8 mouse cellular contexts compared by ENCODE assay signal in the genomic region with DNA sequence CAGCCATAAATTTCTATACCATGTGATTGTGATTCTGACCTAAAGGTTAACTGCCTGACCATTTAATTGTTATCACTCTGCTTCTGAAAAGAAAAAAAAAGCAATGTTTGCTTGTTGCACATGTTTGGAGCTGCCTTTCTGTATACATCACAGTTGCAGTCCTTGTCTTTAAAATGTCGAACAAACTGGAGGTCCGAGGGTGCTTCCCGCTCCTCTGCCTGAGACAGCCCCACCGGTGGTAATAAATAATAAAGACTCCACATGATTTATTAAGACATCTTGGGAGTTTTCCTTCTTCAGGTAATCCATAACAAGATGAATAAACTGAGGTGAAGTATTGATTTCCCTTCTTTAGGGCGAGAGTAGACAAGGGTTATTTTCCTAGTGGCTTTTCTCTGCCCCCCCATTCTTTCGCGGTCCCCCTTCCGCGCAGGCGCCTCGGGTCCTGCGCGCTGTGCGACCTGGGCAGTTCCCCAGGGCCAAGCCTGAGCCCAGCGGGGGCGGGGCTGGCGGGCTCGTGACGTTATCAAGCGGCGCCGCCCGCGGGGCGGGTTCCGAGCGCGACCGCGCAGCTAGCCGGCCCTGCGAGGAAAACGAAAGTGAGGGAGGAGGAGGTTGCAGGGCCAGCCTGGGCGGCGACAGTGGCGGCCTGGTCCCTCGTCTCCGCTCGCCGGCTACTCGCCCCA. TPM values are rescaled to one million over a fixed set of nuclear protein-coding genes. Genes with fewer than 3 reads are reported as not detected.
DNase-seq lines count a peak whose midpoint lies in the region; ATAC-seq and TF ChIP-seq lines count a peak whose summit lies in the region.

TSS of gene Cmtr1 (plus strand) at position 520 of the 686 bp plus-strand sequence.

- H3K27ac ChIP-seq in forebrain, embryonic 10.5 days = peak within 1 kb of the TSS; percentile 96
- peak within 1 kb of the TSS; percentile 96 for H3K27ac ChIP-seq in heart, embryonic 15.5 days
- H3K27ac ChIP-seq in liver, embryonic 14.5 days = peak within 1 kb of the TSS; percentile 98
- H3K27ac ChIP-seq in neural tube, embryonic 11.5 days (ENCODE audit: low read depth, low read length) = peak within 1 kb of the TSS; percentile 92
- peak within 1 kb of the TSS; percentile 95 for H3K27ac ChIP-seq in stomach, postnatal 0 days (replicated peaks)

- TF ChIP-seq CTCF in liver, embryonic 14.5 days (IDR thresholded peaks at IDR 0.05; ENCODE audit: low read depth) = no peak
- no peak for TF ChIP-seq CTCF in stomach, postnatal 0 days (IDR thresholded peaks at IDR 0.05; ENCODE audit: low read depth)

- H3K36me3 ChIP-seq in forebrain, embryonic 10.5 days (replicated peaks) = peaks cover 25% of the 10 kb centered on the region
- H3K36me3 ChIP-seq in heart, embryonic 15.5 days = peaks cover 16% of the 10 kb centered on the region; the same call in 1 of the 2 replicates
- H3K36me3 ChIP-seq in liver, embryonic 14.5 days (replicated peaks; ENCODE audit: control insufficient read depth, insufficient read depth, low read depth) = peaks cover 20% of the 10 kb centered on the region
- peaks cover 2% of the 10 kb centered on the region; the same call in 1 of the 2 replicates for H3K36me3 ChIP-seq in neural tube, embryonic 11.5 days (ENCODE audit: control insufficient read depth, insufficient read depth, low read length)
- no peaks in the 10 kb centered on the region for H3K36me3 ChIP-seq in stomach, postnatal 0 days (ENCODE audit: control insufficient read depth, insufficient read depth, low read length)

- H3K4me2 ChIP-seq in heart, embryonic 15.5 days = peak within 1 kb of the TSS; percentile 90
- peak within 1 kb of the TSS; percentile 95 for H3K4me2 ChIP-seq in liver, embryonic 14.5 days (ENCODE audit: low read depth)
- H3K4me2 ChIP-seq in neural tube, embryonic 11.5 days (ENCODE audit: low read depth) = peak within 1 kb of the TSS; percentile 93
- H3K4me2 ChIP-seq in stomach, postnatal 0 days (replicated peaks; ENCODE audit: low read depth) = peak within 1 kb of the TSS; percentile 80

- peak; percentile 89 for ATAC-seq in CD4-positive, CD25-positive, alpha-beta regulatory T cell, adult 4 months
- peak; percentile 98 for ATAC-seq in heart, embryonic 15.5 days (replicated peaks; ENCODE audit: insufficient number of reproducible peaks, insufficient read depth, low FRiP score, low read depth)
- peak; percentile 91 for ATAC-seq in liver, embryonic 14.5 days (ENCODE audit: insufficient read depth)
- ATAC-seq in neural tube, embryonic 11.5 days (ENCODE audit: insufficient read depth, low FRiP score, low TSS enrichment) = peak; percentile 88
- peak; percentile 99 for ATAC-seq in stomach, postnatal 0 days (ENCODE audit: low FRiP score, low TSS enrichment)

- no peaks in the 10 kb centered on the region for H3K27me3 ChIP-seq in forebrain, embryonic 10.5 days (ENCODE audit: poor library complexity, severe bottlenecking)
- H3K27me3 ChIP-seq in heart, embryonic 15.5 days = no peaks in the 10 kb centered on the region
- no peaks in the 10 kb centered on the region for H3K27me3 ChIP-seq in liver, embryonic 14.5 days (ENCODE audit: control insufficient read depth, insufficient read depth, low read length)
- no peaks in the 10 kb centered on the region for H3K27me3 ChIP-seq in neural tube, embryonic 11.5 days (ENCODE audit: control insufficient read depth, insufficient read depth, low read length)
- no peaks in the 10 kb centered on the region for H3K27me3 ChIP-seq in stomach, postnatal 0 days (ENCODE audit: control insufficient read depth, insufficient read depth, low read length)

- WGBS in forebrain, embryonic 10.5 days = 2% methylated on average over 41 of the region's 41 CpGs
- WGBS in heart, embryonic 15.5 days = under 1% methylated on average over 41 of the region's 41 CpGs
- WGBS in liver, embryonic 14.5 days (ENCODE audit: insufficient replicate concordance) = 1% methylated on average over 41 of the region's 41 CpGs
- under 1% methylated on average over 41 of the region's 41 CpGs for WGBS in neural tube, embryonic 11.5 days
- under 1% methylated on average over 41 of the region's 41 CpGs for WGBS in stomach, postnatal 0 days

- H3K4me1 ChIP-seq in forebrain, embryonic 10.5 days = peaks cover 14% of the 10 kb centered on the region
- H3K4me1 ChIP-seq in heart, embryonic 15.5 days (replicated peaks) = peaks cover 6% of the 10 kb centered on the region; the same call in 1 of the 2 replicates
- H3K4me1 ChIP-seq in liver, embryonic 14.5 days (replicated peaks; ENCODE audit: control insufficient read depth in 2 of 2, insufficient read depth in 2 of 2, low read length in 1 of 2) = peaks cover 19 to 27% of the 10 kb centered on the region in 2 experiments
- H3K4me1 ChIP-seq in neural tube, embryonic 11.5 days (ENCODE audit: control insufficient read depth, insufficient read depth, low read length) = peaks cover 6% of the 10 kb centered on the region
- H3K4me1 ChIP-seq in stomach, postnatal 0 days (replicated peaks; ENCODE audit: control insufficient read depth, insufficient read depth) = no peaks in the 10 kb centered on the region

- H3K9ac ChIP-seq in heart, embryonic 15.5 days = peak within 1 kb of the TSS; percentile 98
- H3K9ac ChIP-seq in liver, embryonic 14.5 days (replicated peaks) = peak within 1 kb of the TSS; percentile 99
- H3K9ac ChIP-seq in neural tube, embryonic 11.5 days (ENCODE audit: low read length) = peak within 1 kb of the TSS; percentile 92
- H3K9ac ChIP-seq in stomach, postnatal 0 days (ENCODE audit: low read length) = peak within 1 kb of the TSS; percentile 99

- no peaks in the 10 kb centered on the region for H3K9me3 ChIP-seq in forebrain, embryonic 10.5 days
- H3K9me3 ChIP-seq in heart, embryonic 15.5 days (replicated peaks) = no peaks in the 10 kb centered on the region
- no peaks in the 10 kb centered on the region for H3K9me3 ChIP-seq in liver, embryonic 14.5 days (ENCODE audit: control insufficient read depth, low read length)
- H3K9me3 ChIP-seq in neural tube, embryonic 11.5 days (ENCODE audit: control insufficient read depth, low read length) = no peaks in the 10 kb centered on the region
- H3K9me3 ChIP-seq in stomach, postnatal 0 days (ENCODE audit: control insufficient read depth, low read length) = no peaks in the 10 kb centered on the region

- peak; percentile 93 for DNase-seq in c-Kit-negative CD71-positive TER-119-positive erythroid progenitor cells, embryonic 14.5 days (ENCODE audit: low read depth, low spot score)
- DNase-seq in forebrain, embryonic 10.5 days (ENCODE audit: extremely low spot score, low spot score) = peak; percentile 92
- peak; percentile 96 to 97 for DNase-seq in kidney, postnatal 25 days
- DNase-seq in liver, embryonic 14.5 days (ENCODE audit: low read depth in 3 of 3, low spot score in 3 of 3) = peak; percentile 88 to 92 (median 90)
- peak; percentile 97 for DNase-seq in neural tube, embryonic 11.5 days (ENCODE audit: low spot score)
- peak; percentile 97 for DNase-seq in stomach, postnatal 0 days (ENCODE audit: low spot score)

- 0 out of 2 replicates have a peak, but pooled peaks have one; percentile 29 for TF ChIP-seq EP300 in liver, embryonic 14.5 days (IDR thresholded peaks at IDR 0.05; ENCODE audit: low read depth)
- no peak for TF ChIP-seq EP300 in stomach, postnatal 0 days (optimal IDR thresholded peaks at IDR 0.05)

- H3K4me3 ChIP-seq in forebrain, embryonic 10.5 days = peak within 1 kb of the TSS; percentile 93
- H3K4me3 ChIP-seq in heart, embryonic 15.5 days = peak within 1 kb of the TSS; percentile 100
- peak within 1 kb of the TSS; percentile 84 to 98 for H3K4me3 ChIP-seq in liver, embryonic 14.5 days (ENCODE audit: insufficient read depth in 1 of 2, low read depth in 2 of 2, low read length in 2 of 2)
- H3K4me3 ChIP-seq in neural tube, embryonic 11.5 days (ENCODE audit: low read depth, low read length) = peak within 1 kb of the TSS; percentile 85
- H3K4me3 ChIP-seq in stomach, postnatal 0 days (ENCODE audit: low read depth, low read length) = peak within 1 kb of the TSS; percentile 97

RNA-seq across cellular contexts. Expression of gene Cmtr1, which starts in this region (rescaled TPM):
- polyA plus RNA-seq in CD4-positive, CD25-positive, alpha-beta regulatory T cell, adult 4 months (2017; shearing (Covaris generic)) = 100 to 1,000 TPM in 1 of 2 experiments, 10 to 100 TPM in 1; 90.3 to 221 TPM
- 139 and 156 TPM in 2 replicates for polyA plus RNA-seq in forebrain, embryonic 10.5 days (2016; fragmentation: Nextera tagmentation; extraction: Ambion mirVana)
- 78.3 and 88.5 TPM in 2 replicates for polyA plus RNA-seq in heart, embryonic 15.5 days (2015; fragmentation: Nextera tagmentation; extraction: Ambion mirVana)
- 14.9 and 16.1 TPM in 2 replicates for polyA plus RNA-seq in liver, embryonic 14.5 days (2012; rRNA removed)
- polyA plus RNA-seq in liver, embryonic 14.5 days (2014; fragmentation: Nextera tagmentation; extraction: Ambion mirVana) = 55.9 and 66.0 TPM in 2 replicates
- polyA plus RNA-seq in neural tube, embryonic 11.5 days (2014; fragmentation: Nextera tagmentation; extraction: Ambion mirVana) = 138 and 147 TPM in 2 replicates
- 48.7 and 56.4 TPM in 2 replicates for polyA plus RNA-seq in stomach, postnatal 0 days (2015; fragmentation: Nextera tagmentation; extraction: Ambion mirVana)

Comparison
In these comparisons a context has a peak if more than half of its experiments do, and no peak if none do; other contexts are left out.
1. Peak in every context shown above with its lines: DNase-seq, ATAC-seq, H3K4me3 ChIP-seq and H3K27ac ChIP-seq.